Mouse (Mus musculus): Measurements from ENCODE around the gene Brinp2.

The Brinp2 gene

DNA sequence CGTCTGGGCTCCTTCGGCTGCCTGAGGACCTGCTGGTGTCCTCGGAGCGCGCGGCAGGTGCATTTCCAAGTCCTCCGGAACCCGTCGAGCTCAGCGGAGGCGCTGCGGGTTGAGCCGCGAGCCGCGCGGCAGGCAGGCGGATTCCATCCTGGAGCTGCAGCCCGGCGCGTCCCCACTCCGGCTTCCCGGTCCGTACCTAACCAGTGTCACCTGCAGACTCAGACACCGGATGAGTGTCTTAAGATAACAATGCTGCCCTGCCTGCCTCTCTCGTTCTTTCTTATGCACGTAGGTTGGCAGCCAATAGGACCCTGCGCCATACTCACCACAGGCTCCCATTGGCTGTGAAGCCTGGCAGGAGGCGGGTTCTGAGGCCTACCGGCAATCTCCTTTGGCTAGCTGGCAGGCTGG, at the start of gene Brinp2:
Gene Brinp2 (minus strand): TSS at position 276 of the 411 bp plus-strand sequence.
- no peak for DNase-seq (ENCODE audit: extremely low read depth, low read depth, low spot score)

DNA sequence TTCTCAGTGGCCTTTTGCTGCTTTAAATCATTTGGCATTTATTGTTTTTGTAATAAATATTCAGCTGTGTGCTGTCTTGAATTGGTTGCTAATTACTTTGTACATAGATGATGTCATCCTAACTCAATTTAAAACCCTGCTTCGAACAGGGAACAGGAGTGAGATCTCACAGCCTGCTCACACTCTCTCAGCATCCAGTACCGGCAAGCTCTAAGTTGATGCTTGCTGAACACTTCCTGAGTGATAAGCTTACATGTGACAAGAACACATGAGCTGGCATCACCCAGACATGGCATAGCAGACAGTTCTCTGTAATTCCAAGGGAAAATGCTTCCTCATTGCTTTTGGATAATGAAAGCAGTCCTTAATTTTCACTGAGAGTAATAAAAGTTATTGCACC, 44.8 kb upstream of the Brinp2 start:
- no peak for DNase-seq (ENCODE audit: extremely low read depth, low read depth, low spot score)

DNA sequence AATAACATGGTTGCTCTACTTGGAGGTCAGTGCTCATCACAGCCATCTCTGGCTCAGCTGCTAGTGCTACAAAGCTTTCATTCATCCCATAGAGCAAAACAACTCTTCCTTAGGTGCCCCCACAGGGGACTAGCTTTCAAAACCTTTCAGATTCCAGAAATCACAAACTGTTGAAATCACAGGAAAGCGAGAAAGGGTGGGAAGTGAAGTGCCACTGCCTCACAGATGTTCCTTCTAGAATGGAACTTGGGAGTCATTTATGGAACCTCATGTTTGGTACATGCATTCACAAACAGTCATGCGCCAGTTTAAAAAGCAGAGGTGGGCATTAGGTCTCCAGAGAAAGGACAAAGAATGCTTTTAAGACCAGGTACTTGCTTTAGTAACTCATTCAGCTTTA, 40.9 kb upstream of the Brinp2 start:
- no peak for DNase-seq (ENCODE audit: extremely low read depth, low read depth, low spot score)

DNA sequence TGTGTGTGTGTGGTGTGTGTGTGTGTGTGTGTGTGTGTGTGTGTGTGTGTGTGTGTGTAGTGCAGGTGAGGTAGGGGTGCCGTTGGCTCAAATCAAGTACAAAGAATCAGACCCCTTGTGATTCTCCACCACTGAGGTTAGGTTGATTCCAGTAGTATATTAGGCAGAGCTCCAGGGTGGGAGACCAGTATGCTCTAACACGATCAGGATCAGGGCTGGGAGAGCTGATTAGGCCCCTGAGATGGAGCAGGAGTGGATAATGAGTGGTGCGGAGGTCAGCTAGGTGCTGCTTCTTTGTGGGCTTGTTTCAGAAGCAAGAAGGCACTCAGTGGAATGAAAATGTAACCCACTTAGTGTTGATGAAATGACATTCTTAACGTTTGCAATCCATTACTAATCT, 34.6 kb upstream of the Brinp2 start:
- no peak for DNase-seq (ENCODE audit: extremely low read depth, low read depth, low spot score)

DNA sequence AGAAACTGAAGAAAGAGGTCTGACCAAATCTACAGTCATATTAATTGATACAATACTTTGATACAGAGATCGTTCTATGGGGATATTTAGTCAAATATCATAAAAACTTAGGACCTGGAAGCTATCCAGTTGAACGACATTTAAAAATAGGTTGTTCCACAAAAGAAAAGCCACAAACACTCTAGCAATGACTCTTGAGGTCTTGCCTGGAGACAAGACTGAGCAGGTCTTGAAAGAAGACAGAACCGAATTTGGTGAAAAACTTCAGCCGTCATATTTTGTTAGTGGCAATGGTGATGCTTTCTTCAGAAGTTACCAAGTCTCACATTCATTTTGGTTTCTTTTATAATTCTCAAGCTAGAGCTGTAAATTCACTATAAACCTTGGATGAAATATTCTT, 32.9 kb upstream of the Brinp2 start:
- no peak for DNase-seq (ENCODE audit: extremely low read depth, low read depth, low spot score)

DNA sequence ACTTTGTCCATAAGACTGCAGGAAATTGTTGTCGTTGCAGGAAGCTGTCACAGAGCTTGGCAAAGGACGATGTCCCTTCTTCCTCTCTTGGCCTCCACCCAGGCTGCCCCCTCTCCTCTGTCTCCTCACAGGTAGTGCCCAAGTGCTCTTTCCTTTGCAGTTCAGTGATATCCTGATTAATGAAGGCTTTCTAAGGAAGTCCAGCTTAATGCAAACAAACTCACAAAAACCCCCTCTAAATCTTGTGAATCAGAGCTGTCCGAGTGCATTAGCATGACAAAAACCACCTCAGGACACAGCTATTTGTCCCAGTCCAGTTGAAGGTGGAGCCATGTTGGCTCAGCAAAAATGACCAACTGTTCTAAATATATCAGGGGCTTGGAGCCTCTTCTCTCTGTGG, 30.7 kb upstream of the Brinp2 start:
- DNase-seq (ENCODE audit: extremely low read depth, low read depth, low spot score) = no peak

DNA sequence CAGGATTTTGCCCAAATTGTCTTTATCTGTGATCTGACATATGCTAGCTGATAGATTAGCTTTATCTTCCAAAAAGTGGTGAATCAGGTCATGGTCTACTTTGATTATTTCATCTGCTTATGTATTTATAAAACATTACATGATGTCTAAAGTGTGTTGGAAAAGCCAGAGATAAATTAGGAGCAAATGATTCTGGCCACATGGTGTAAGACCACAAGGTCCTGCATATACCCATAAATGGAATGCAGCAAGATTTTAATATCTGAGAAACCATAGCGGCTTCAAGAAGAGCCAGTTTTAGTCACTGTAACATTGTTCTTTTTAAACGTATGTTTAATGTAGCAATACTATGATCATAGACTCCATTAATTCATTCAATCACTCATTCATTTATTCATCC, 29.2 kb upstream of the Brinp2 start:
- DNase-seq (ENCODE audit: extremely low read depth, low read depth, low spot score) = no peak

DNA sequence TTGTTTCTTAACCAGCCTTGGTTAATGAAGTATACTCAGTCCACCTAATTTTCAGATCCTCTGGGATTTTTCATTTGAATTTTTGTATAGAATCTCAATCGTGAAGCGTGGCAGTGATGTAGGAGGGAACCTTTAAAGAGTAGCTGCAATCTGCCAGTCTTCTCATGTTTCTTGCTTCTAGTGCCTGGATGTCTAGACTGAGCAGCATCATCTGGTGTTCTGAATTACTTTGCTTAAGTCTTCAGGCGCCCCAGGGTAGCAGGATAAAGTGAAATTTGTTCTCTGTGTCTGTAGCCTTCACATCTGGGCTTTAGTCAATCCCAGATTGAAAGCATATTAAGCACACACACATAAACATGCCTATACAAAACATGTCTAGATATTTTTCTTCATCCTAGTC, 27.1 kb upstream of the Brinp2 start:
- no peak for DNase-seq (ENCODE audit: extremely low read depth, low read depth, low spot score)

DNA sequence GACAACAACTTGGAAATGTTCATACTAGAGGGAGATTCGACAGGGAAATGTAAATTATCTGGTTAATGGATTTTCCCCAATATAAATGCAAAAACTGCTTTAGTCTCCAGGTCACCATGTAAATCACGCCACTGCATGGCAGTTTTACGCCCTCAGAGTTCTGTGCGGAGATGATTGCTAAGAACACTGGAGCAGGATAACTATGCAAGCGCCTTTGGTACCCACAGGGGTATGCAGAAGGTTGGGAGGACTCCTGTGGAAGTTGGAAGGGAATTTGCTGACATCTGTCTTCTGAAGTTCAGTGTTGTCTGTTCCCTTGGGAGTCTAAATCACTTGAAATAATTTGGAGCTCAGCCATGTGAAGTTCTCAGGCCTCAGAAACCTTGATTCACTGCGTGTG, 26.2 kb upstream of the Brinp2 start:
- no peak for DNase-seq (ENCODE audit: extremely low read depth, low read depth, low spot score)

DNA sequence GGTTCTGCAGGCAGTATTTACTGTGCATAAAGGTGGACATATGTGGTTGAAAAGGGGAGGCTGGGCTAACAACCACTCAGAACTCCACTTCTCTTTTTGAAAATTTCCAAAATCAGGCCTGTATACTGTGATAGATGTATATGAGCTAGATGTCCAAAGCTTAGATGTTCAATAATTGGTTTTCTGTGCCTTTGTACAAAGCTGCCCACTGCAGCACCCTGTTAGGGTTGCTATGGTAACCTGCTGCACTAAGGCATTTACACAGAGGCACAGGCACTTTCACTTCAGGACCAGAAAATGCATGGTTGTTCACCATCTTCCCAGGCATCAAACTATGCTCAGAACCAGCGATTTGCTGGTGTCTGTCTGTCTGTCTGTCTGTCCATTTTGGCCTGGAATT, 8.3 kb upstream of the Brinp2 start:
- no peak for DNase-seq (ENCODE audit: extremely low read depth, low read depth, low spot score)

DNA sequence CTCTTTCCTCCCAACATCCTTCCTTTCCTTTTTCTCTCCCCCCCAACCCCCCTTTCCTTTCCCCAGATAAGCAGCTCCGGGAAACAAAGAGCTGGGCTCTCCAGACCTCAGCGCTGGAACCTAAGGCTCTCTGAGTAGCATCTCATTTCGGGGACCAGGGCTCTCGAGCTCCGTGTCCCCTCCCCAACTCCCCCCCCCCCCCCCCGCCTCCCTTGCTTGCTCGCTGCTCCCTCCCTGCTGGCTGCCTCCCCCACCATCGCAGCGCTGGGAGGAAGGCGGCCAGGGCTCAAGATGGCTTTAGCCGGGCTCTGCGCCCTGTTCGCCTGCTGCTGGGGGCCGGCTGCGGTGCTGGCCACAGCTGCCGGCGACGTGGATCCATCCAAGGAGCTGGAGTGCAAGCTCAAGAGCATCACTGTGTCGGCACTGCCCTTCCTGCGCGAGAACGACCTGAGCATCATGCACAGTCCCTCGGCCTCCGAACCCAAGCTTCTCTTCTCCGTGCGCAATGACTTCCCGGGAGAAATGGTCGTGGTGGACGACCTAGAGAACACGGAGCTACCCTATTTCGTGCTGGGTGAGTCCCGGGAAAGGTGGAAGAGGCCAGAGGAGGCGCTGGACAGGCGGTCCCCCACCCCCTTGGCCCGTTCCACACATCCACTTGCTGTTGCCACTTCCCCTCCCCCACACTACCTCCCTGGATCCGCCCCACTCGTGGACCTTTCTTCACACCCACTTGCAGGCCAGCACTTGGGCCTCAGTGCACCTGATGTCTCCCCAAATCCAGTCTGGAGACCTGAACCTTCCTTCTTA, 6.4 kb upstream of the Brinp2 start:
- DNase-seq (ENCODE audit: extremely low read depth, low read depth, low spot score) = no peak

DNA sequence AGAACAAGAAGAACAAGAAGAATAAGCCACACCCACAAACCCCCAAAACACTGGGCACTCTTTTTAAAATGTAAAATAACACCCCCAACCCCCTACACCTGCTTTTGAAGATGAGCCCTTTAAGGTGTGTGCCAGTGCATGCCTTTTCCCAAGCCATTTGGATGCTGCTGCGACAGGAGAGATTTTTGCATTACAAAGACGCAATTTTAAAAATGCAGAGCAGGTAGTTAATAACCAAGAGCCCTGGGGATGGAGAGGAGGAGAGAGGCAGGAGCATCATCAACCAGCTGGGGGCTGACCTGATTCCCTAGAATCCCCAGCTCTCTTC, 5.8 kb upstream of the Brinp2 start, which contains the start of gene Astn1:
Gene Astn1 (plus strand): TSS at position 310 of the 328 bp plus-strand sequence.
- DNase-seq (ENCODE audit: extremely low read depth, low read depth, low spot score) = no peak

DNA sequence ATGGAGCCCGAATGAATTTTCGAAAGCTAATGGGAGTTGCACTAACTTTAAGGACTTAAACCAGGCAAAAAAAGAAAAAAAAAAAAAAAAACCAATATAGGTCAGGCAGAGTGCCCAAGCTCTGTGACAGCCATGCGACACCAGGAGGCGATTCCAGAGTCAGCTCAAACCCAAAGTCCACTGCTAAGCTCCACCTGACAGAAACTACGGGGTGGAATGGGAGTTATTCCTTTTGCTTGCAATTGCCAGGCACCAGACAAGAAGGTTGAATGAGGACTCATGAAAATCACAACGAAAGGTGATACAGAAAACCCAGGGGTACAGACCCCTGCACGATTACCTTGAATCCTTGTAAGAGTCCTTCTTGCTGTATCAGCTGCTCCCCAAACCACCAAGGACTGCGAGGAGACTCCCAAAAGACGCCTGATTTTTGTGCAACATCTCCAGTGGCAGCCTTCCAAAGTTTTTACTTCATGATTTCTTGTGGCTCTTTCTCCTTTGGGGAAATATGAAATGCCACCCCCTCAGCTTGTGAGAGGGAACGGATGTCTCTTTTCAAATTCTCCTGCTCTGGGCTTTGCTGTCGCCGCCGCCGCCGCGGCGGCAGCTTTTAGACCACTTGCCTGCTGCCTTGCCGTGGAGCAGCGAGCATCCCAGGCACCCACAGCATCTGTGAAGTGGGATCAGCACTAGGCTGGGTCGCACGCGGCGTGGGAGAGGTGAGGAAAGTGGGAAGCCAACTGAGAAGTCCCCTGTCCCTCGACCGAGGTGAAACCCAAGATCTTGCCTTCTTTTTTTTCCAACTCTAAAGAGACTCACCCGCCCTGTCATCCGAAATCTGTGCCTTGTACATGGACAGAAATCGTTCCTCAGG, 712 bp downstream of the Brinp2 start:
- no peak for DNase-seq (ENCODE audit: extremely low read depth, low read depth, low spot score)

DNA sequence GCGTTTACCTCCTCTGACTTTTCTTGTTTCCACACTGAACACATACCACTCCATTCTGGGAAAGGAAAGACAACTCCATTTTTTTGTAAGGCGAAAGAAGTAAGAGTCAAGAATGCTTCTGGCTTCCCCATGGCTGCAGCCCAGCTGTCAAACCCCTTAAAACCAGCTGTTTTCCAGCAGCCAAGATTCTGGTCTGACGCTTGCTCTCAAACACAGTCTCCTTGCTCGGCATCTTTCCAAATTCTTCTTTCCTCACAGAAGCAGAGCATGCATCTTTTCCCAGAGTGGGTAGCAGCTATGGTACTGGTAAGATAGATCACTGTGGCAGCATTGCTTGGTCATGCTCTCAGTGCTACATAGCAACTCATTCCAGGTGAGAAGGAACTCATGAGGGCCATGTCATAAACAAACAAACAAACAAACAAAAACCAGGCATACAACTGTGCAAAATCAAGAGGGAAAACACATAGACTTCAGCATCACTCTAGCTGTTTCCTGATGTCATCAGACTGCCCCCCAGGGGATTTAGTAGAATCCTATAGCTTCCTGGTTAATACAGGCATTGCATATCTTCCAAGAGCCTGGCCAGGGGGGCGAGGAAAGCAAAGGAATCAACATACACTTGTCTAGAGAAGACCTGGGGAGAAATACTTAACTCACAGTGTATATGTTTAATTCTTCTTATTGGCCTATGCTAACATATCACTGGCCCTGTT, 2.3 kb downstream of the Brinp2 start:
- DNase-seq (ENCODE audit: extremely low read depth, low read depth, low spot score) = no peak

DNA sequence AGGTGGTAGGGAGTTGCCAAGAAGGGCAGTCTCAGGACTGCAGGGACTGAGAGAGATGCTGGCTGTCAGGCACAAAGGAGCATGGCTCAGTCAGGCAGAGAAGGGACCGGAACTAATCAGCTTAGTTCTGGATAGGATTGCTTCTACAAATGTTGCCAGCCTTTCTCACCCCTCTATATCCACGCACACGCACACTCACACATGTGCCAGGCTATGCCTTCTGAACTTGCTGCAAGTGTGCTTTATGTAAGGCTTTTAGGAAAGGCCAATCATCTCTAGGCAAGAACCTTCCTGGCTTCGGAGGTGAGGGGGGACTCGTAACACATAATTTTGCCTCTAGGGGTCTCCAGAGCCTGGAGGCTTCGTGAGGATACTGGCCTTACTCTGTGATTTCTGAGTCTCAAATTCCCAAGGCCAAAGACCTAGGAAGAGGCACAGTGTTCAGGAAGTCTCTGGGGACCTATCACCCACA, 12.8 kb downstream of the Brinp2 start:
- DNase-seq (ENCODE audit: extremely low read depth, low read depth, low spot score) = no peak

DNA sequence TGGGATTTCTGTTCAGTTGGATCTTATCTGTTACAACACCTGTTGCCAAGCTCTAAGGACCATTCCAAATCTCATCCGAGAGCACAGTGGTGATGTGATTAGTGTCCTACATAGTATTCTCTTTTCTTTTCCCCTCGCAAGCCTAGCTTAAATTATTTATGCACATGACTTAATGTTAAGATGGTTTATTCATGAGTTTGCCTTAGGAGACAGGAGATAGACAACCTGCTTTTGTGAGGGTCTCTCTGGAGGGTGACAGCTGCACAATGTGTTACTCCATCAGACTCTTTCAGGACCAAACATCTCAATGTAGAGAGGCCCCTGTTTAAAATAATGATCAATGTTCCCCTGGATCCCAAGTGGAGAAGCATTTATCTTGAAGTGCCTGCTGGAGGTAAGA, 27.3 kb downstream of the Brinp2 start:
- DNase-seq (ENCODE audit: extremely low read depth, low read depth, low spot score) = no peak

DNA sequence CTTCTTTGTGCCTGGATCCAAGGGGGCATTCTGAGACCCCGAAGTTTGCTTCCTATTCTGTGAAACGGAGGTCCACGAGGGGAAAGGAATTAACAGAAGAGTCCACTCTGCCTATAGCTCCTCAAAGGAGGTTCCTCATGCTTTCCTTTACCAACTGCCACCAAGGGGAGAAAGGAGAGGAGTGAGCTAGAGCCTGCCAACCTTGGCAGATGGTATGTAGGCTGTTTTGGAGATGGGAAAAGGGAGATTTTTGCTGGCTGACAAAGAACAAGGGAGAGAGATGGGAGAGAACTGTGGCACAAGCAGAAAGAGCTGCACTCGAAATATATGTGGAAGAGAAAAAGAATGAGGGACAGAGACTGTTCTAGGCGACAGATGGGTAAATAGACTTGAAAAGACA, 28.0 kb downstream of the Brinp2 start:
- no peak for DNase-seq (ENCODE audit: extremely low read depth, low read depth, low spot score)

DNA sequence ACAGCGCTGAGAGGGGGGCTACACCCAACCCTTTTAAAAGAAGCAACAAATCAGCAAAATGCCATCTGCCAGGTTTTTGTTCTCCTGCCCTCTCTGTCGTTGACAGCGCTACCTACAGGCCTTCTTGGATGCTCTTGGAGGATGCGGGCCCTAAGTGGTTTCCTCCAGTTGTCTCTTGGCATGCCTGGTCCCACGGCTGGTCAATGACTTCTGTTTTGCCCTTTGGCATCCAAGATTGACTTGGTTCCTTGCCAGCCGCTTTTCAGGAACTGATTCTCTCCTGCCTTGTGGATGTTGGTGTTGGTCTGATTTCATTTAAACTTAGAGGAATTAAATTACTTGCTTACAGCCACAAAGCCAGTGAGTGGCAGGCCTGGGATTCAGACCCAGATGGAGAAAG, 32.8 kb downstream of the Brinp2 start:
- no peak for DNase-seq (ENCODE audit: extremely low read depth, low read depth, low spot score)

DNA sequence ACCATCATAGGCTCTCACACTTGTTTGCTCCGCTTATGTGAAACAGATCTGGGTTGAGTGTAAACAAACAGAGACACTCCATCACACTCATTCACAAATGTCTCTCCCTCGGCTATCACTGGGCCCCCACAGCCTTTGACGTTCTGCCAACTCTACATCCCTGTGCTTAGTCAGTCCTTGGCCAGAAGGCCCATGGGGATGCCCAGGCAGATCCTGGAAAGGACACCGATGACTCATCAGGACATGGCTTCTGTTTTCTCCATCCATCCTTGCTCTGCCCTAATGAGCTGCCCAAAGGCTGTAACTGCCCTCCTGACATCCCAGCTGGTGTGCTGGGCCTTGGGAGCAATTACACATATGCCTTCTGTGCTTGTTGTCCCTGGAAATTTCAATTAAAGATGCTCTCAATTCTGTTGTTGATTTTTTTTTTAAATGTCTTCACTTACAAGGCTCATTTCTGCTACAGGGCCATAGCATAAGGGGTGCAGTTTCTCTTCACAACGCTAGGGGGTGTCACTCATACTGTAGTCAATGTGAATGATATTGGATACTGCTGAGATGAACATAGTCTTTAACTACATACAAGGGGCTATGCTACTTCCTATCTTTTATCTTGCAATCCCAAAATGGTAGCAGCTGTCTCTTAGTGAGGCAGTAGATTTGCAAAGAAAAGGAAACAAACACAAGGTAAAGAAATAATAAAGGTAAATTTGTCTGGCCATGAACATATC, 45.5 kb downstream of the Brinp2 start:
- no peak for DNase-seq (ENCODE audit: extremely low read depth, low read depth, low spot score)

DNA sequence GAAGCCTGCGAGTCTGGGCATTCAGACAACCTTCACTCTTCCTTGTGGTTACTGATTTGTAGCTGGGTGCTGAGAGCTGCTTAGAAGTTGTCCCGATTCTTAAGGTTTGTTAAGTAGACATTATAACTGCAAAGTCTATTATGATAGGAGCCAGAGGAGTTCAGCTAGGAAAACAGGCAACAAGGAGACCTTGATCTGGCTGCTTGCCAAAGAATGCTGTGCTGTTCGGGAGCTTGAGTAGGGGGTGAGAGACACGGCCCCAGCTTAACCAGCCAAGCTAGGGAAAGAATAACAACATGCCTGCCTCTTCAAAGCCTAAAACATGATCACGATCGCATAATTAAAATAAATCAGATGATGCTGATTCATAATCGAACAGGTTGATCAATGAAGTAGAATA, 59.1 kb downstream of the Brinp2 start:
- DNase-seq (ENCODE audit: extremely low read depth, low read depth, low spot score) = no peak
